Mouse (Mus musculus) heart, postnatal 0 days (tissue): ENCODE results near the gene Capn8.

Source experiments
- CTCF ChIP-seq: IDR thresholded peaks from 2 replicates; pipeline ENCODE4 v1.5.1; 2016; ENCODE audit warnings: antibody characterized with exemption, control low read depth, low read depth
- EP300 ChIP-seq: IDR thresholded peaks from 2 replicates; pipeline ENCODE4 v1.6.1; 2016; ENCODE audit warnings: antibody characterized with exemption, low read depth

DNA sequence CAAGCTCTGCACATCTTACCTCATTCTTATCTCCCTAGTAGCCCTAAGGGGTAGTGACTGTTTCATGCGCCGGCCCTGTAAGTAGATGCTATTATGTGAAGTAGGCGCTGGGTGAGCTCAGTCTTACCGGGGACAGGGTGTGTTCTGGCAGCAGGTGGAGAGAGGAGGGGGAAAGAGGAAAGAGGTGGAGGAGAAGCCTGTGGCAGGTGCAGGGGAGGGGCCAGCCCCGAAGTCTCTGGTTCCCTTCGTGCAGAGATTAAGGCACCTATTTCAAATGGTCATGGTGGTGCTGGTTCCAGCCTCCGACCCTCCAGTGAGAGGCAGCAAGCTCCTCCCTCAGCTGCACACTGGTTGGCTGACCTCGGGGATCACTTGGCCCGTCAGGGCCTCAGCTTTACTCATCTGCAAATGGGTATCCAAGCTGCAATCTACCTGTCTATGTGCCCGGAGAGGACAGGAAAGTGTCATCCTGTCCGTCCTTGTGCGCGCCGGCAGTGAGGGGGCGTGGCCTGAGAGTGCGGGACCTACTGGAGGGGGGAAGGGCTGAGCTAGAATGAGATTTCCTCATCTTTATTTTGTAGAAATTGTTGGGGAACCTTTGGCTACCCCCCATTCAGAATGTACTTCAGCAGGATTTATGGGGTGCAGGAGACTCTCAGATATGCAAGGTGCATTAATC is 20.5 kb downstream of the Capn8 start:
- TF ChIP-seq EP300 (no peak), CTCF (no peak)
